Mouse (Mus musculus): ENCODE results near the gene Tmem8. TPM values are rescaled to one million over a fixed set of nuclear protein-coding genes. Genes with fewer than 3 reads are reported as not detected.
"Not testable (repeated sequence)": the region's sequence is repeated elsewhere in the genome, so short reads cannot be mapped to it uniquely, and the experiment has no call there.

Tmem8 gene
- polyA plus RNA-seq, 1 experiment from 2014 or later: 2.1 TPM

DNA sequence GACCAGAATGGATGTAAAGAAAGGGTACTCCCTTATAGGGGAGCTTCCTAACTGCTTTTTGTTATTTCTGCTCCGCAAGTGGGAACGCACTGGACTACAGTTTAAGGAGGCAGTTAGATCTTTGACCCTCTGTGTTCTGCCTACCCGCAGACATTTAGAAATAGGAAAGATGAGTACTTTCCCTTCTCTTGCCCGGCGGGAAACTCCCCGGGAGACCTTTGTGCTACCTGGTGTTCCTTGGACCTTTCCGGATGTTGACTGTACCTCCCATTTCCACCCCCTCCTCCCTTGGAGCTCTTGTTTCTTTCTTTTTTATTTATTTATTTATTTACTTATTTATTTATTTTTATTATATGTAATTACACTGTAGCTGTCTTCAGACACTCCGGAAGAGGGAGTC is 962 bp downstream of the Tmem8 start:
- no peak overlapping the region for H3K27ac ChIP-seq
- no peaks in the 10 kb centered on the region for H3K9me3 ChIP-seq
- no peak for ATAC-seq (ENCODE audit: low FRiP score)
- H3K4me1 ChIP-seq: peaks cover 20% of the 10 kb centered on the region
- 8% methylated on average over 8 of the region's 8 CpGs for WGBS
- H3K4me3 ChIP-seq (replicated peaks): peak overlapping the region; percentile 78
- H3K4me2 ChIP-seq: peak overlapping the region; percentile 96
- peak overlapping the region; percentile 85 for H3K9ac ChIP-seq
- H3K27me3 ChIP-seq: peaks cover 87% of the 10 kb centered on the region
- H3K36me3 ChIP-seq (replicated peaks): no peaks in the 10 kb centered on the region

GRCm38 (mm10) chr17:26114461-26114860 is 1.4 kb downstream of the Tmem8 start:
- H3K4me2 ChIP-seq; H3K27ac ChIP-seq; H3K9me3 ChIP-seq; H3K4me3 ChIP-seq (replicated peaks); H3K9ac ChIP-seq; H3K36me3 ChIP-seq (replicated peaks); ATAC-seq (ENCODE audit: low FRiP score): not testable (repeated sequence)
- WGBS: 68% methylated on average over 7 of the region's 7 CpGs
- peaks cover 20% of the 10 kb centered on the region for H3K4me1 ChIP-seq
- peaks cover 91% of the 10 kb centered on the region for H3K27me3 ChIP-seq

- Histone ChIP-seq H3K4me2 (no peak overlapping the region), H3K27me3 (peaks cover 91% of the 10 kb centered on the region), H3K4me3 (replicated peaks) (no peak overlapping the region), H3K36me3 (replicated peaks) (no peaks in the 10 kb centered on the region), H3K9me3 (no peaks in the 10 kb centered on the region), H3K4me1 (peaks cover 20% of the 10 kb centered on the region), H3K9ac (no peak overlapping the region; the same call in 1 of the 2 replicates), H3K27ac (no peak overlapping the region)
- ATAC-seq (ENCODE audit: low FRiP score): no peak
- WGBS: 85% methylated on average over 7 of the region's 7 CpGs
Measured at GRCm38 (mm10) chr17:26115205-26115898, 2.3 kb downstream of the Tmem8 start.

- 50% methylated on average over 3 of the region's 3 CpGs for WGBS
- H3K4me1 ChIP-seq: peaks cover 14% of the 10 kb centered on the region
- no peak for ATAC-seq (ENCODE audit: low FRiP score)
- H3K4me2 ChIP-seq: no peak overlapping the region
- H3K36me3 ChIP-seq (replicated peaks): no peaks in the 10 kb centered on the region
- H3K27ac ChIP-seq: no peak overlapping the region
- no peaks in the 10 kb centered on the region for H3K9me3 ChIP-seq
- peaks cover 85% of the 10 kb centered on the region for H3K27me3 ChIP-seq
- H3K9ac ChIP-seq: no peak overlapping the region
- no peak overlapping the region for H3K4me3 ChIP-seq (replicated peaks)
Measured at GRCm38 (mm10) chr17:26115956-26116487, 2.9 kb downstream of the Tmem8 start.

GRCm38 (mm10) chr17:26116503-26117258 is 3.6 kb downstream of the Tmem8 start:
- Histone ChIP-seq H3K27me3 (peaks cover 79% of the 10 kb centered on the region), H3K9me3 (no peaks in the 10 kb centered on the region), H3K27ac (no peak overlapping the region), H3K4me1 (peaks cover 9% of the 10 kb centered on the region), H3K36me3 (replicated peaks) (no peaks in the 10 kb centered on the region), H3K4me2 (no peak overlapping the region), H3K9ac (no peak overlapping the region), H3K4me3 (replicated peaks) (no peak overlapping the region)
- 84% methylated on average over 17 of the region's 17 CpGs for WGBS
- no peak for ATAC-seq (ENCODE audit: low FRiP score)

DNA sequence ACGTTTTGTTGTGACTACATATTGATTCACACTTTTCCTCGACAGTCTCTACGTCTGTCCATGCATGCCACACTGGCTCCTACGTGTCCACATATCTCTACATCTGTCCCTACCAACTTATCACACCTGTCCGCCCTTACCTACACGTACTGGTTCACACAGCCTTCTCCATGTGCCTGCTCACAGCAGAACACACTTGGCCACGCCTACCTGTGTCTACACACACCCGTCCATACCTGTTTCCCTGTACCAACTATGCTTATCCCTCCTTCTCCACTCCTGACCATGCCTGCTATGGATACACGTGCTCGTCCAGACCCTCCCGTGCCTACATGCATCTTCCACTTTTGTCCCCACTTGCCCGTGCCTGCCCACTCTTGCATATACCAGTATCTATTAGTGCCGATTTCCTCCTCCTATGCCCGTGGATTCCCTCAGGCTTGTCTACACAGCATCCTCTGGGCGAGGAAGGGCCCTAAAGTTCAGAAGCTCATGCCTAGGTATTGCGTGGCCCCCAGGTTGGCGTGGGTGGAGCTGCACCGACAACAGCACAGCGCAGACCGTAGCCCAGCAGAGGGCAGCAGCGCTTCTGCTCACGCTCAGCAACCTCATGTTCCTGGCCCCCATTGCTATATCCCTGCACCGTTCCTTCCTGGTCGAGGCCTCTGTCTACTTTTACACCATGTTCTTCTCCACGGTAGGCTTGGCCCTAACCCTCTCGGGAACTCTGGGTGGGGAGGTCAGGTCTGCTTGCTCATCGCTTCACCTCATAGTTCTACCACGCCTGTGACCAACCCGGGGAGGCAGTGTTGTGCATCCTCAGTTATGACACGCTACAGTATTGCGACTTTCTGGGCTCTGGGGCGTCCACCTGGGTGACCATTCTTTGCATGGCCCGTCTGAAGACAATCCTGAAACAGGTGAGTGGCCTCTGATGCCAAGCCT is 6.9 kb downstream of the Tmem8 start:
- Histone ChIP-seq H3K36me3 (replicated peaks) (peaks cover under 1% of the 10 kb centered on the region), H3K27me3 (peaks cover 46% of the 10 kb centered on the region), H3K4me1 (peaks cover 16% of the 10 kb centered on the region), H3K27ac (no peak overlapping the region), H3K9me3 (no peaks in the 10 kb centered on the region), H3K4me2 (no peak overlapping the region), H3K4me3 (replicated peaks) (no peak overlapping the region), H3K9ac (no peak overlapping the region)
- ATAC-seq (ENCODE audit: low FRiP score): no peak
- WGBS: 52% methylated on average over 33 of the region's 33 CpGs

- Histone ChIP-seq H3K9ac (peak overlapping the region; percentile 17; the same call in 1 of the 2 replicates), H3K4me3 (replicated peaks) (no peak overlapping the region; the same call in 1 of the 2 replicates), H3K4me2 (no peak overlapping the region), H3K4me1 (peaks cover 16% of the 10 kb centered on the region), H3K27me3 (peaks cover 21% of the 10 kb centered on the region), H3K36me3 (replicated peaks) (peaks cover 25% of the 10 kb centered on the region), H3K9me3 (no peaks in the 10 kb centered on the region), H3K27ac (no peak overlapping the region)
- ATAC-seq (ENCODE audit: low FRiP score): peak; percentile 24; the same call in 1 of the 2 replicates
- WGBS: 60% methylated on average over 5 of the region's 5 CpGs
Measured at GRCm38 (mm10) chr17:26122431-26123140, 9.5 kb downstream of the Tmem8 start.

DNA sequence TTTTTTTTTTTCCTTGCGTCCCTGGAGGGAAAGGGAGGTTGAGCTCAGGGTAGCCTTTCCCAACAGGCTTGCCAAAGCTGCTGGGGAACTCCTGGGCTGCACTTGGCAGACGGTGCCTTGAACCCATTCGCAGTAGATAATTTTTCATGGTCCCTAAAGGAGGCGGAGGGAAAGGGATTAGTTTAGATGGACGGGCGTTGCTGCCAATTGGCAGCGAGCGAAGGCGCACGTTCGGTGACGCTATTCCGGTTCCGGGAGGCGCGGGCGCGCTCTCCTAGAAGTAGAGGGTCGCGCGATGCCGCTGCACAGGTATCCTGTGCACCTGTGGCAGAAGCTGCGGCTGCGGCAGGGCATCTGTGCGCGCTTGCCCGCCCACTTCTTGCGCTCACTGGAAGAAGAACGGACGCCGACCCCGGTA is 10.2 kb downstream of the Tmem8 start, which contains the start of gene Mrpl28:
Gene Mrpl28 (plus strand): TSS at position 234 of the 418 bp plus-strand sequence.
- peak within 1 kb of the TSS; percentile 85 for H3K9ac ChIP-seq
- H3K4me2 ChIP-seq: peak within 1 kb of the TSS; percentile 78
- peaks cover 16% of the 10 kb centered on the region for H3K4me1 ChIP-seq
- peak; percentile 95 for ATAC-seq (ENCODE audit: low FRiP score)
- no peak within 1 kb of the TSS for H3K27ac ChIP-seq
- H3K9me3 ChIP-seq: no peaks in the 10 kb centered on the region
- H3K27me3 ChIP-seq: peaks cover 14% of the 10 kb centered on the region
- H3K4me3 ChIP-seq (replicated peaks): peak within 1 kb of the TSS; percentile 86
- WGBS: under 1% methylated on average over 32 of the region's 32 CpGs
- H3K36me3 ChIP-seq (replicated peaks): peaks cover 32% of the 10 kb centered on the region

DNA sequence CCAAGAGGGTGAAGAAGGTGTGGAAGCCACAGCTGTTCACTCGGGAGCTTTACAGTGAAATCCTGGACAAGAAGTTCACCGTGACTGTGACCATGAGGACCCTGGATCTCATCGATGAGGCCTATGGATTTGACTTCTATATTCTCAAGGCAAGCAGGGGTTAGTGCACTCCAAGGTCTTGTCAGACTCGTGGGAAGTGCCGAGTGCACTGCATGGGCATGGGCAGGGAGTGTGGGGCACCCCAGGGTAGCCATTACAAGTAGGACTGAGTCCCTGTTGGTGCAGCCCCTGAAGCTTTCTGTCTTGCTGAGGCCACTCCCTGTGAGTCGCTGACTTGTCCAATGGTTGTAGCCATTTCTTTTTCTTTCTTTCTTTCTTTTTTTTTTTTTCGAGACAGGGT is 11.5 kb downstream of the Tmem8 start:
- Histone ChIP-seq H3K9ac (peak overlapping the region; percentile 85), H3K9me3 (no peaks in the 10 kb centered on the region), H3K36me3 (replicated peaks) (peaks cover 45% of the 10 kb centered on the region), H3K27ac (no peak overlapping the region), H3K27me3 (0 out of 2 replicates have a peak, but pooled peaks cover 3% of the 10 kb centered on the region), H3K4me1 (peaks cover 16% of the 10 kb centered on the region), H3K4me2 (peak overlapping the region; percentile 78), H3K4me3 (replicated peaks) (peak overlapping the region; percentile 86)
- 88% methylated on average over 7 of the region's 7 CpGs for WGBS
- no peak for ATAC-seq (ENCODE audit: low FRiP score)

GRCm38 (mm10) chr17:26125226-26125625 is 12.1 kb downstream of the Tmem8 start:
- no peak overlapping the region for H3K9ac ChIP-seq
- peaks cover 52% of the 10 kb centered on the region for H3K36me3 ChIP-seq (replicated peaks)
- no peak for ATAC-seq (ENCODE audit: low FRiP score)
- H3K4me1 ChIP-seq: peaks cover 16% of the 10 kb centered on the region
- H3K27me3 ChIP-seq: no peaks in the 10 kb centered on the region
- H3K9me3 ChIP-seq: no peaks in the 10 kb centered on the region
- H3K4me2 ChIP-seq: no peak overlapping the region
- 92% methylated on average over 10 of the region's 10 CpGs for WGBS
- no peak overlapping the region for H3K27ac ChIP-seq
- H3K4me3 ChIP-seq (replicated peaks): no peak overlapping the region

DNA sequence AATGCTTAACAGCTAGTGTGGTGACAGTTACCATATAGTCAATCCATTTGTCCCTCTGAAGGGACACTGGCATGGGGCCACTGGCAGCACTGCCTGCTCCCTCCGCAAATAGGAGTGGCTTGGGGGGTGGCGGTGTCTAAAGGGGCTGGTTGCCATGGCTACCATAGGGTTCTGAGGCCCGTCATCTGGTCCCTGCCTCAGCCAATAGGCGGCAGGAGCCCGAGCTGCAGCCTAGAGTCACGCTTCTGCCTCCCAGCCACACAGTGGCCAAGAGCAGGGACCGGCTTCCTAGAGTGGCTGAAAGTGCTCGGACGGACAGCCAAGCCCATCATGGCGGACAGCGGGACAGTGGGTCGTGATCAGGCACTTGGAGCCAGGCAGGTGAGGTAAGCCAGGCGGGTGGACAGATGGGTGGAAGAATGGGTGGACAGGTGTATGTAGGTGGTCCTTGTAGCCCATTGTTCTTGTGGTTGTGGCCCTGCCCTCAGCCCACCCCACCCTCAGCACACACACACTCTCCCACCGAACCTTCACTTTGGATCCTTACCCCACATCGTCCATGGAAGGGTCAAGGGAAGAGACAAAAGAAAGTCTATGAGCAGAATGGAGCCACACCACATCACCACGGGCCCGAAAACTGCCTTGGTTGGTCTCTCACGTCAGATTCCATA is 18.1 kb downstream of the Tmem8 start:
- Histone ChIP-seq H3K9ac (peak overlapping the region; percentile 33; the same call in 1 of the 2 replicates), H3K36me3 (replicated peaks) (peaks cover 68% of the 10 kb centered on the region), H3K4me3 (replicated peaks) (peak overlapping the region; percentile 15), H3K27ac (peak overlapping the region; percentile 56), H3K4me1 (peaks cover 26% of the 10 kb centered on the region), H3K27me3 (no peaks in the 10 kb centered on the region), H3K4me2 (peak overlapping the region; percentile 19; the same call in 1 of the 2 replicates), H3K9me3 (no peaks in the 10 kb centered on the region)
- peak; percentile 49; the same call in 1 of the 2 replicates for ATAC-seq (ENCODE audit: low FRiP score)
- 72% methylated on average over 18 of the region's 18 CpGs for WGBS
